Mouse (Mus musculus): ENCODE data around the gene Gas7. TPM values are rescaled to one million over a fixed set of nuclear protein-coding genes. Genes with fewer than 3 reads are reported as not detected.
A peak's percentile ranks its signal among the peaks of the same experiment; 100 is the strongest.

Gene Gas7
- polyA plus RNA-seq, 1 experiment: 355 TPM

DNA sequence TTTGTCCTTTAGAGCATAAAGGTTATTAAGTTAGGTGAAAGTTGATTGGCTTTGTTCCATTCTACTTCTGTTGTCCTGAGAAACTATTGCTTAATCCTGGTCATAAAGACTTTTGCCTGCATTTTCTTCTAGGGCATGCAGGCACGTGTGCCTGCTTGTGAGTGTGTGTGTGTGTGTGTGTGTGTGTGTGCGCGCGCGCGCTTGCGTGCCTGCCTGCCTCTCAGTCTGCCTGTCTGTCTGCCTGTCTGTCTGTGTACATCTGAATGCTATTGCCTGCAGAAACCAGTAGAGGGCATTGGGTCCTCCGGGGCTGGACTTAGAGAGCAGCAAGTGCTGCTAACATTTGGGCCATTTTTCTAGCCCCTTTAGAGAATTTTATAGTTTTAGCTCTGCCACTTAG is 59.2 kb downstream of the Gas7 start:
- TF ChIP-seq CTCF (IDR thresholded peaks at IDR 0.05; ENCODE audit: low read depth, low read length): peak; percentile 12; the same call in 1 of the 2 replicates
- no peak for TF ChIP-seq POLR2A (IDR thresholded peaks at IDR 0.05; ENCODE audit: borderline replicate concordance, low read depth, low read length)
- H3K4me3 ChIP-seq (ENCODE audit: insufficient read depth, low read length): no peak overlapping the region
- H3K27ac ChIP-seq (ENCODE audit: insufficient read depth, low read depth, low read length): no peak overlapping the region
- peaks cover 10% of the 10 kb centered on the region for H3K4me1 ChIP-seq (ENCODE audit: control insufficient read depth, insufficient read depth, low read length)

DNA sequence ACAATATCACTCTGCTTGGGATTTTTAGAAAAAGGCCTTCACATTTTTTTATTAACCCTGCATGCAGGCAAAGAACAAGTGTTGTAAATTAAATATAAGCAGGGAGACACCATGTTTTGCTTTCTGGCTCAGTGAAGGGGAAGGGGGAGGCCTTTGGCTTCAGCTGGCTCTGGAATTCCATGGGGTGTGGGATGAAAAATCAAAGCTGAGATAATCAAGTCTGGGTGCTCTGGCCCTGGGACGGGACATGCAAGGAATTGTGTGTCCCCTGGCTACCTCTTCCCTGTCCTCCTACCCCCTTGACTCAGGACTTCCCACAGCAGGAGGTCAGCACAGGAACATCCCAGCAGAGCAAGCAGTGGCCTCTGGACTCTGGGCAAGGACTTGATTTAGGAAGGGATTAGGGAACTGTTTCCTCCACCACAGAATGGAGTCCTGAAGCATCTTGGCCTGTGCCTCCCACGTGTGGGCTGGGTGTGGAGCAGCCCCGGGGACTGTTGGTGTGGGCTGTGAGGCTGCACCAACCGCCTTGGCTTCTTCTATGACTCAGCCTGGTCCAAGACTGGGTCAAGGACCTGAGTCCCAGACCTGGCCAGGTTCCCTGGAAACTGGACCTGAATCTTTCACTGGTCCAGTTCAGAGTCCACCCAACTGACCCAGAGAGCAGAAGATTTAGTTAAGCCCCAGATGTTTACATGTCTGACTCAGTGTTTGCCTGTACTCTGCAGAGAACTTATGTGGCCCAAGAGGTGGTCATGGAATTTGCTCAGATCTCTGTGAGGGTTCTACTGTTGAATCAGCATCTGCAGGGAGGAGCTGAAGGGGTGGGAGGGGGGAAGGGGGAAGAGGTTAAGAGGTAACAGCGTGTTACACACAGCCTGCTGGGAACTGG is 60.0 kb downstream of the Gas7 start:
- H3K27ac ChIP-seq (ENCODE audit: insufficient read depth, low read depth, low read length): no peak overlapping the region
- peaks cover 8% of the 10 kb centered on the region for H3K4me1 ChIP-seq (ENCODE audit: control insufficient read depth, insufficient read depth, low read length)
- no peak for TF ChIP-seq POLR2A (IDR thresholded peaks at IDR 0.05; ENCODE audit: borderline replicate concordance, low read depth, low read length)
- TF ChIP-seq CTCF (IDR thresholded peaks at IDR 0.05; ENCODE audit: low read depth, low read length): no peak
- H3K4me3 ChIP-seq (ENCODE audit: insufficient read depth, low read length): no peak overlapping the region

DNA sequence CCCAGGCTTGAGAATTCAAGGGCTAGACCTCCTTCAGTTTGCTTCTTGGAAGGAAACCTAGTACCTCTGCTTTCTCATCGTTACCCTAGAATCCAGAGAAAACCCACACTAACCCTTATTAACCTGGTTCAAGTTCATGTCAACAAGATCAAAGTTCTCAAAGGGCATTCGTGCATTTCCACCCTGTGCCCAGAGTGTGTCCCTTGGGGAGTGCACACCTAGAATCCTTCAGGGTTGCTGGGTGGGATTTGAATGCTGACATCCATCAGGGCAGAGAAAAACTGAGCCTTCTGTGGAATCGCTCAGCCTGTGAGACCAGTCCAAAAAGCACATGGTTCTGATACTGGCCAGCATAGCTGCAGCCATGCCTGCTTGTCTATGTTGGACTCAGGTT is 60.7 kb downstream of the Gas7 start:
- Histone ChIP-seq H3K4me1 (ENCODE audit: control insufficient read depth, insufficient read depth, low read length) (peaks cover 8% of the 10 kb centered on the region), H3K27ac (ENCODE audit: insufficient read depth, low read depth, low read length) (no peak overlapping the region), H3K4me3 (ENCODE audit: insufficient read depth, low read length) (no peak overlapping the region)
- no peak for TF ChIP-seq POLR2A (IDR thresholded peaks at IDR 0.05; ENCODE audit: borderline replicate concordance, low read depth, low read length)

DNA sequence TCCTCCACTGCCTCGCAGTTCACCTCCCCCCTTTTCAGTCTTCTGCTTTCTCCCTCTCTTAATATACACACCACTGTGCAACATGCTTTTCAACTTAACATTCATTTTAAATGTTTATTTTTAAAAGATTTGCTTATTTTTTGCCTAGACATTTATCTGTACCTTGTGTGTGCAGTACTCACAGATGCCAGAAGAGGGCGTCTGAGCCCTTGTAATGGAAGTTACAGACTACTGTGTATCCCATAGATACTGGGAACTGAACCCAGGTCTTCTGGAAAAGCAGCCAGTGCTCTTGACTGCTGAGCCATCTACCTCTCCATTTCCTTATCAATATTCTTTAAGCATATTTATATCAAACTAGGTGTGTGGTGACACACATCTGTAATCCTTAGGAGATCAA is 62.5 kb downstream of the Gas7 start:
- peaks cover 5% of the 10 kb centered on the region for H3K4me1 ChIP-seq (ENCODE audit: control insufficient read depth, insufficient read depth, low read length)
- TF ChIP-seq POLR2A (IDR thresholded peaks at IDR 0.05; ENCODE audit: borderline replicate concordance, low read depth, low read length) (no peak), CTCF (IDR thresholded peaks at IDR 0.05; ENCODE audit: low read depth, low read length) (no peak)
- no peak overlapping the region for H3K27ac ChIP-seq (ENCODE audit: insufficient read depth, low read depth, low read length)
- H3K4me3 ChIP-seq (ENCODE audit: insufficient read depth, low read length): no peak overlapping the region

DNA sequence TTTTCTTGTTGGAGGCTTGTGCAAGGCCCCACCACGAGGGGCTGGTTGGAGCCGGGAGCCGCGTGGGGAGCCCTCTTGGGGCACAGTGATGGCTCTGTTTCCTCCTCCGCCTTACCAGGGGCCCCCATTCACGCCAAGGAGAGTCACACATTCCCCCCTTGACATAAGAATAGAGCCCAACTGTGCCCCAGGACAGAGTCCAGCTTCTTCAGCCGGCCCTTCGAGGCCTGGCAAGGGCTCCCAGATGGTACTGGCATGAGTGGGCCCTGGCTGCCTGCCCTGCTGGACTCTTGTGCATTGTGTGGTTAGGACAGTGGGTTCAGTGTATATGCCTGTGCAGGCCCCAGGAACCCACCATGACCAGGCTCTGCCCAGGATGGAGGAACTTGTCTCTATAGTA is 63.7 kb downstream of the Gas7 start:
- no peak overlapping the region for H3K4me3 ChIP-seq (ENCODE audit: insufficient read depth, low read length)
- TF ChIP-seq CTCF (IDR thresholded peaks at IDR 0.05; ENCODE audit: low read depth, low read length) (no peak), POLR2A (IDR thresholded peaks at IDR 0.05; ENCODE audit: borderline replicate concordance, low read depth, low read length) (no peak)
- no peak overlapping the region for H3K27ac ChIP-seq (ENCODE audit: insufficient read depth, low read depth, low read length)
- peaks cover 7% of the 10 kb centered on the region for H3K4me1 ChIP-seq (ENCODE audit: control insufficient read depth, insufficient read depth, low read length)

DNA sequence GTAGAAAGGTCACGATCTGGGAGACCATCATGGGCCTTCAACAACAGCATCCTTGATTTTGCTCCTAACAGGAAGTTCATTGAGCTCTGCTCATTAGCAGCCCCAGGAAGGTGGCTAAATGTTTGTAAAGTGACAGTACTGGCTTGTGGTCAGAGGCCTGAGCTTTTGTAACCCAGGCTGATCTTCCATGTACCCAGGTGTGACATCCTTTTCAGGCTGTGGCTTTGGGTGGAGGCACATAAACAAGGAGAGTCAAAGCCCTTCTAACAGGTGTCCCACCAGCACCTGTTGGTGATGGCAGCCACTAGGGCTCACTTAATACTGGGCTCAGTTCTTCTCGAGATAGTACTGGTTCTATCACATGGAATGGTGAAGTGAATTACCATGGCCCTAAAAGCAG is 67.4 kb downstream of the Gas7 start:
- no peak overlapping the region for H3K27ac ChIP-seq (ENCODE audit: insufficient read depth, low read depth, low read length)
- TF ChIP-seq POLR2A (IDR thresholded peaks at IDR 0.05; ENCODE audit: borderline replicate concordance, low read depth, low read length): no peak
- TF ChIP-seq CTCF (IDR thresholded peaks at IDR 0.05; ENCODE audit: low read depth, low read length): no peak
- H3K4me1 ChIP-seq (ENCODE audit: control insufficient read depth, insufficient read depth, low read length): peaks cover 33% of the 10 kb centered on the region
- no peak overlapping the region for H3K4me3 ChIP-seq (ENCODE audit: insufficient read depth, low read length)

DNA sequence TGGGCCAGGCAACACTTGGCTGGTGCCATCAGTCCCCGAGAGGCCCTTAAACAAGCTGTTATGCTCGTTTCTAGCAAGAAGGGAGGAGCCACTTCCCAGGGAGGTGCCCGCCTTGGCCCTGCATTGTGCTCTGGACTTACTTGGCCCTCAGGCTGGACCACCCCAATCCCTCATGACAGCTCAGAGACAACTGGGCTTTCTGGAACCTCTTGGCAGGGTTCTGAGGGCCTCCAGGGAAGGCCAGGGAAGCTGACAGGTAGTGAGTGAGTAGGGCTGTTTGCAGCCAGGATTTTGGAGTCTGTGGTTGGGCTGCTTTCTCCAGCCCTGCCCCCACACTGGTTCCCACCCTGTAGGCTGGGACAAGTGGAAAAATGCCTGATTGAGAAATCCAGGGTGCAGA is 68.6 kb downstream of the Gas7 start:
- Histone ChIP-seq H3K27ac (ENCODE audit: insufficient read depth, low read depth, low read length) (no peak overlapping the region), H3K4me3 (ENCODE audit: insufficient read depth, low read length) (no peak overlapping the region), H3K4me1 (ENCODE audit: control insufficient read depth, insufficient read depth, low read length) (peaks cover 38% of the 10 kb centered on the region)
- TF ChIP-seq CTCF (IDR thresholded peaks at IDR 0.05; ENCODE audit: low read depth, low read length): no peak
- no peak for TF ChIP-seq POLR2A (IDR thresholded peaks at IDR 0.05; ENCODE audit: borderline replicate concordance, low read depth, low read length)

DNA sequence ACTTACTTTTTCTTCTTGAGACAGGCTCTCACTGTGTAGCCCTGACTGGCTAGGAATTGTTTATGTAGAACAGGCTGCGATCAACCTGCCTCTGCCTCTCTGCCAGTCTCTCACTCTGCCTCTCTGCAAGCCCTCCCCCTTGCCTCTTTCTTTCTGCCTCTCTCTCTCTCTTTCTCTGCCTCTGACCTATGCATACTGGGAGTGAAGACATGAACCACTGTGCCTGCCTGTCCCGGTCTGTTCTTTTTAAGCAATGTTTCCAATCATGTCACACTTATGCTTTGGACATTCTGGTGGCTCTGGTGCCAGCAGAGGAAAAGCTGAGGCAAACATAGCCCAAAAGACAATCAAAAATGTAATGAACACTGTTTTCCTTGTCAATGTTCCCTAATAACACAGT is 69.5 kb downstream of the Gas7 start:
- Histone ChIP-seq H3K4me3 (ENCODE audit: insufficient read depth, low read length) (no peak overlapping the region), H3K27ac (ENCODE audit: insufficient read depth, low read depth, low read length) (no peak overlapping the region), H3K4me1 (ENCODE audit: control insufficient read depth, insufficient read depth, low read length) (peaks cover 43% of the 10 kb centered on the region)
- TF ChIP-seq POLR2A (IDR thresholded peaks at IDR 0.05; ENCODE audit: borderline replicate concordance, low read depth, low read length): no peak
- no peak for TF ChIP-seq CTCF (IDR thresholded peaks at IDR 0.05; ENCODE audit: low read depth, low read length)

DNA sequence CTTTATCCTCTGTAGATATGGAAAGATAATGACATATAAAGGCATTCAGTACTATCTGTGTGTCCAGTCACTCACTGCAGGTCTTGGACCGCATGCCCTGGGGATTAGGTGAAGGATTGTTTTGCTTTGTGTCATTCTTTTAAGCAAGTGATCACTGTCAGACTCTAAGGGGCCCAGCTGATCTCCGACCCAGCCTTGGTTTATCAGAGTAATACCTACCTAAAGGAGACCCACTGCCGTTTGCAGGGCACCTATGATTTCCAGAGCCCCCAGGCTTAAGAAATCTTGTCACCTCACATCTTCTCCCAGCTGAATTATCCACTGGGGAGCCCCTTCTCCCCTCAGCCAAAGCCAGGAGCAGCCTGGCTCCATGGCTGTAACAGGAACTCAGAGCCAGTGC is 70.6 kb downstream of the Gas7 start:
- H3K4me1 ChIP-seq (ENCODE audit: control insufficient read depth, insufficient read depth, low read length): peaks cover 44% of the 10 kb centered on the region
- peak overlapping the region; percentile 66 for H3K27ac ChIP-seq (ENCODE audit: insufficient read depth, low read depth, low read length)
- no peak overlapping the region for H3K4me3 ChIP-seq (ENCODE audit: insufficient read depth, low read length)
- TF ChIP-seq CTCF (IDR thresholded peaks at IDR 0.05; ENCODE audit: low read depth, low read length): no peak
- no peak for TF ChIP-seq POLR2A (IDR thresholded peaks at IDR 0.05; ENCODE audit: borderline replicate concordance, low read depth, low read length)
